ENCODE assay signal across 10 mouse cellular contexts in the genomic region with DNA sequence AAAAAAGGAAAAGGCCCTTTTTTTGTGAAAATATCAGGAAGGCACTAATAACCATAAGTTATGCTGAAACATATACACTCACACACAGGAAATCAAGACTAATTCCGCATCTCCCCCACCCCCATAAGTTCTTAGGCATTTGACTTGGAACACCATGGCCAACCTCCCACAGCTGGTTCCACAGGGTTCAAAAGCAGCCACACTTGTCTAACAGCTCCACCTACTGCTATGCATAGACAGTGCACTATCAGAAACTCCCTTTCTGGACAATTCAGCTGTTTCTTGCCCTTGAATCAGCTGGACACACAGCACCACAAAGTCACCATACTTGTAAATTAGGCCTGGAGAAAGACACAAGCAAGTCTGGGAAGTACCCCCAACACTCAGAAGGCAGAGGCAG. TPM values are rescaled to one million over a fixed set of nuclear protein-coding genes. Genes with fewer than 3 reads are reported as not detected.
DNase-seq lines count a peak whose midpoint lies in the region; ATAC-seq and TF ChIP-seq lines count a peak whose summit lies in the region.
"Had no signal": no experiment of that assay in that cellular context is flagged by ENCODE, and none has a peak within 500 bp of the region (broad histone marks: within the 10 kb centered on the region; RNA-seq: fewer than 3 reads in every experiment).

No protein-coding gene starts in this region.

- no peak overlapping the region for H3K27ac ChIP-seq in heart, postnatal 0 days (ENCODE audit: low read depth)
- no peak overlapping the region for H3K27ac ChIP-seq in kidney, postnatal 0 days
- H3K27ac ChIP-seq: neural tube, embryonic 13.5 days had no signal

- no peak overlapping the region for H3K4me3 ChIP-seq in heart, postnatal 0 days (ENCODE audit: low read depth, low read length)
- no peak overlapping the region for H3K4me3 ChIP-seq in kidney, postnatal 0 days (replicated peaks; ENCODE audit: low read depth, low read length)
- H3K4me3 ChIP-seq: heart, embryonic 12.5 days; neural tube, embryonic 13.5 days had no signal

- no peak for ATAC-seq in heart, postnatal 0 days (ENCODE audit: insufficient read depth, low read depth)
- no peak; the same call in 1 of the 2 replicates for ATAC-seq in kidney, postnatal 0 days (replicated peaks; ENCODE audit: low FRiP score, low read depth)
- ATAC-seq in activated CD4-positive, CD25-positive, alpha-beta regulatory T cell, adult 4 months: no peak
- ATAC-seq in erythroid progenitor cell, adult 5-6 weeks (replicated peaks; ENCODE audit: low FRiP score, poor library complexity, severe bottlenecking): no peak

- no peak overlapping the region for H3K9ac ChIP-seq in heart, postnatal 0 days (replicated peaks; ENCODE audit: low read depth, low read length)
- H3K9ac ChIP-seq in kidney, postnatal 0 days (ENCODE audit: low read depth, low read length): no peak overlapping the region
- H3K9ac ChIP-seq: heart, embryonic 12.5 days; neural tube, embryonic 13.5 days had no signal

- no peak overlapping the region for H3K4me2 ChIP-seq in heart, postnatal 0 days (ENCODE audit: low read depth, low read length)
- no peak overlapping the region for H3K4me2 ChIP-seq in kidney, postnatal 0 days (ENCODE audit: low read length)
- H3K4me2 ChIP-seq: heart, embryonic 12.5 days; neural tube, embryonic 13.5 days had no signal

- peaks cover 95% of the 10 kb centered on the region for H3K36me3 ChIP-seq in heart, postnatal 0 days (replicated peaks; ENCODE audit: control insufficient read depth, insufficient read depth, low read length)
- H3K36me3 ChIP-seq in kidney, postnatal 0 days (ENCODE audit: insufficient read depth, low read length): peaks cover 32% of the 10 kb centered on the region

- H3K27me3 ChIP-seq in heart, postnatal 0 days (ENCODE audit: control insufficient read depth, insufficient read depth, low read length): no peaks in the 10 kb centered on the region
- no peaks in the 10 kb centered on the region for H3K27me3 ChIP-seq in kidney, postnatal 0 days (ENCODE audit: insufficient read depth, low read length)
- H3K27me3 ChIP-seq: heart, embryonic 12.5 days; neural tube, embryonic 13.5 days had no signal

- no peak for TF ChIP-seq EP300 in heart, postnatal 0 days (IDR thresholded peaks at IDR 0.05; ENCODE audit: low read depth)

- H3K4me1 ChIP-seq in heart, postnatal 0 days (ENCODE audit: control insufficient read depth, insufficient read depth): no peaks in the 10 kb centered on the region
- H3K4me1 ChIP-seq in kidney, postnatal 0 days (replicated peaks; ENCODE audit: insufficient read depth, low read length): no peaks in the 10 kb centered on the region
- H3K4me1 ChIP-seq: heart, embryonic 12.5 days; neural tube, embryonic 13.5 days had no signal

- no peaks in the 10 kb centered on the region for H3K9me3 ChIP-seq in heart, postnatal 0 days (replicated peaks; ENCODE audit: control insufficient read depth, low read length)
- no peaks in the 10 kb centered on the region for H3K9me3 ChIP-seq in kidney, postnatal 0 days (replicated peaks; ENCODE audit: low read length)
- H3K9me3 ChIP-seq: heart, embryonic 12.5 days had no signal

- peak; percentile 29 for TF ChIP-seq CTCF in heart, postnatal 0 days (IDR thresholded peaks at IDR 0.05; ENCODE audit: low read depth)
- TF ChIP-seq CTCF in kidney, postnatal 0 days (IDR thresholded peaks at IDR 0.05; ENCODE audit: low read depth): peak; percentile 70

- peak; percentile 11 for DNase-seq in heart, postnatal 0 days (ENCODE audit: low spot score)
- DNase-seq in heart, postnatal 4 days: no peak
- peak; percentile 22 for DNase-seq in thymus, postnatal 0 days (ENCODE audit: low spot score)
- DNase-seq in thymus, postnatal 36 days: no peak
- DNase-seq in kidney, postnatal 0 days (ENCODE audit: low spot score): peak; percentile 74
- peak; percentile 47 for DNase-seq in thymus, postnatal 4 days

- WGBS in heart, postnatal 0 days: 93% methylated on average over 1 of the region's 1 CpGs
- WGBS in kidney, postnatal 0 days: 56% methylated on average over 1 of the region's 1 CpGs

RNA-seq across cellular contexts. Expression of a gene that starts 33.6 kb away (rescaled TPM):
- total RNA-seq in heart, postnatal 0 days (2014; rRNA removed; ENCODE audit: low replicate concordance): 32.2 and 42.6 TPM in 2 replicates
- 7.6 and 9.0 TPM in 2 replicates for polyA plus RNA-seq in heart, postnatal 0 days (2015; fragmentation: Nextera tagmentation; extraction: Ambion mirVana)
- total RNA-seq in heart, postnatal 4 days (2021): 10 to 100 TPM; 67.7 to 68.9 TPM
- 13.0 and 13.1 TPM in 2 replicates for polyA plus RNA-seq in thymus, postnatal 0 days (2015; fragmentation: Nextera tagmentation; extraction: Ambion mirVana)
- 14.7 and 15.2 TPM in 2 replicates for polyA plus RNA-seq in kidney, postnatal 0 days (2015; fragmentation: Nextera tagmentation; extraction: Ambion mirVana)
- polyA plus RNA-seq in activated CD4-positive, CD25-positive, alpha-beta regulatory T cell, adult 4 months (2017; shearing (Covaris generic)): 10 to 100 TPM in 1 of 2 experiments, 1 to 10 TPM in 1; 9.2 to 17.9 TPM
- 46.9 and 54.5 TPM in 2 replicates for total RNA-seq in erythroid progenitor cell, adult 5-6 weeks (2015; ENCODE audit: low replicate concordance)
- 65.3 and 66.2 TPM in 2 replicates for total RNA-seq in erythroid progenitor cell, adult 5-6 weeks (2017; ENCODE audit: low replicate concordance)

Comparison
In these comparisons a context has a peak if more than half of its experiments do, and no peak if none do; other contexts are left out.
1. DNase-seq: peak in heart, postnatal 0 days (single experiment), thymus, postnatal 0 days (single experiment), kidney, postnatal 0 days (single experiment) and thymus, postnatal 4 days (single experiment); none in heart, postnatal 4 days (single experiment) and thymus, postnatal 36 days (0 of 2).